In genomic region chr12:69241771-69242431, GRCm38 (mm10) we compare ENCODE assay signal across 8 mouse cellular contexts. TPM values are rescaled to one million over a fixed set of nuclear protein-coding genes. Genes with fewer than 3 reads are reported as not detected.
A peak's percentile ranks its signal among the peaks of the same experiment; 100 is the strongest.
DNase-seq lines count a peak whose midpoint lies in the region; ATAC-seq and TF ChIP-seq lines count a peak whose summit lies in the region.

No protein-coding gene starts in this region.

- no peaks in the 10 kb centered on the region for H3K27me3 ChIP-seq in heart, embryonic 11.5 days (ENCODE audit: control insufficient read depth, insufficient read depth, low read length)
- no peaks in the 10 kb centered on the region for H3K27me3 ChIP-seq in kidney, embryonic 16.5 days (ENCODE audit: insufficient read depth, low read length)
- H3K27me3 ChIP-seq in liver, embryonic 11.5 days (replicated peaks; ENCODE audit: control insufficient read depth, insufficient read depth, low read length), result no peaks in the 10 kb centered on the region
- no peaks in the 10 kb centered on the region for H3K27me3 ChIP-seq in myocyte (ENCODE audit: control insufficient read depth, insufficient read depth, insufficient read length)
- H3K27me3 ChIP-seq in splenic B cell, adult 2 months (ENCODE audit: control insufficient read depth, insufficient read depth, low read length, poor library complexity, severe bottlenecking), result no peaks in the 10 kb centered on the region

- peak; percentile 71 for ATAC-seq in erythroblast, adult 5-6 weeks (replicated peaks; ENCODE audit: low FRiP score, poor library complexity, severe bottlenecking)
- ATAC-seq in heart, embryonic 11.5 days (replicated peaks; ENCODE audit: insufficient number of reproducible peaks, low FRiP score, low TSS enrichment), result peak; percentile 82
- ATAC-seq in kidney, embryonic 16.5 days (ENCODE audit: low FRiP score, low TSS enrichment), result peak; percentile 96
- ATAC-seq in liver, embryonic 11.5 days (replicated peaks; ENCODE audit: low FRiP score), result peak; percentile 78

- H3K79me2 ChIP-seq in myocyte (ENCODE audit: control insufficient read depth, insufficient read depth), result no peaks in the 10 kb centered on the region

- peak overlapping the region; percentile 76 for H3K27ac ChIP-seq in bone marrow macrophage, adult 2 months (ENCODE audit: insufficient read depth, low read depth, low read length)
- peak overlapping the region; percentile 89 for H3K27ac ChIP-seq in heart, embryonic 11.5 days (ENCODE audit: low read depth, low read length)
- H3K27ac ChIP-seq in kidney, embryonic 16.5 days (ENCODE audit: low read length), result peak overlapping the region; percentile 84
- H3K27ac ChIP-seq in liver, embryonic 11.5 days (ENCODE audit: low read depth, low read length), result peak overlapping the region; percentile 75

- H3K36me3 ChIP-seq in heart, embryonic 11.5 days (ENCODE audit: control insufficient read depth, insufficient read depth, low read length), result no peaks in the 10 kb centered on the region
- H3K36me3 ChIP-seq in kidney, embryonic 16.5 days (ENCODE audit: insufficient read depth, low read length), result no peaks in the 10 kb centered on the region
- no peaks in the 10 kb centered on the region for H3K36me3 ChIP-seq in liver, embryonic 11.5 days (ENCODE audit: control insufficient read depth, insufficient read depth, low read length)
- no peaks in the 10 kb centered on the region for H3K36me3 ChIP-seq in myocyte (ENCODE audit: control insufficient read depth, insufficient read depth)
- no peaks in the 10 kb centered on the region for H3K36me3 ChIP-seq in splenic B cell, adult 2 months (ENCODE audit: control insufficient read depth, insufficient read depth, low read length, poor library complexity, severe bottlenecking)

- TF ChIP-seq CTCF in bone marrow macrophage, adult 2 months (IDR thresholded peaks at IDR 0.05; ENCODE audit: low read depth, low read length), result no peak

- DNase-seq in 416B (ENCODE audit: low read depth), result peak; percentile 80
- DNase-seq in liver, embryonic 11.5 days (ENCODE audit: low spot score), result peak; percentile 75
- peak; percentile 62 for DNase-seq in splenic B cell, adult 2 months (ENCODE audit: low read depth, low spot score)

- peak overlapping the region; percentile 91 for H3K9ac ChIP-seq in heart, embryonic 11.5 days (ENCODE audit: low read depth, low read length)
- H3K9ac ChIP-seq in kidney, embryonic 16.5 days (replicated peaks; ENCODE audit: low read length), result peak overlapping the region; percentile 93
- peak overlapping the region; percentile 89 for H3K9ac ChIP-seq in liver, embryonic 11.5 days (ENCODE audit: low read depth, low read length)

- H3K9me3 ChIP-seq in heart, embryonic 11.5 days (replicated peaks; ENCODE audit: control insufficient read depth, low read length), result no peaks in the 10 kb centered on the region
- no peaks in the 10 kb centered on the region for H3K9me3 ChIP-seq in kidney, embryonic 16.5 days (ENCODE audit: low read length)
- no peaks in the 10 kb centered on the region for H3K9me3 ChIP-seq in liver, embryonic 11.5 days (ENCODE audit: control insufficient read depth, low read length)

- under 1% methylated on average over 63 of the region's 64 CpGs for WGBS in heart, embryonic 11.5 days (ENCODE audit: insufficient replicate concordance)
- under 1% methylated on average over 58 of the region's 64 CpGs for WGBS in kidney, embryonic 16.5 days
- WGBS in liver, embryonic 11.5 days, result under 1% methylated on average over 57 of the region's 64 CpGs

- peak overlapping the region; percentile 67 for H3K4me2 ChIP-seq in heart, embryonic 11.5 days
- H3K4me2 ChIP-seq in kidney, embryonic 16.5 days (replicated peaks; ENCODE audit: low read depth, low read length), result peak overlapping the region; percentile 60
- H3K4me2 ChIP-seq in liver, embryonic 11.5 days, result peak overlapping the region; percentile 77
- peak overlapping the region; percentile 88 for H3K4me2 ChIP-seq in myocyte (ENCODE audit: low read depth)

- TF ChIP-seq POLR2A in bone marrow macrophage, adult 2 months (IDR thresholded peaks at IDR 0.05; ENCODE audit: borderline replicate concordance, low read depth, low read length), result no peak; the same call in 1 of the 2 replicates
- TF ChIP-seq POLR2A in myocyte (IDR thresholded peaks at IDR 0.05; ENCODE audit: insufficient read length, low read depth), result peak; percentile 95

- peak overlapping the region; percentile 98 for H3ac ChIP-seq in myocyte (ENCODE audit: control insufficient read depth, insufficient read length)

- peak overlapping the region; percentile 90 for H3K4me3 ChIP-seq in bone marrow macrophage, adult 2 months (ENCODE audit: insufficient read depth, low read length)
- peak overlapping the region; percentile 78 for H3K4me3 ChIP-seq in heart, embryonic 11.5 days (ENCODE audit: low read depth, low read length)
- peak overlapping the region; percentile 77 for H3K4me3 ChIP-seq in kidney, embryonic 16.5 days (ENCODE audit: low read length)
- H3K4me3 ChIP-seq in liver, embryonic 11.5 days (ENCODE audit: low read depth, low read length), result peak overlapping the region; percentile 73
- peak overlapping the region; percentile 59 for H3K4me3 ChIP-seq in myocyte

- peaks cover 4% of the 10 kb centered on the region; the same call in 1 of the 2 replicates for H3K4me1 ChIP-seq in bone marrow macrophage, adult 2 months (ENCODE audit: control insufficient read depth, insufficient read depth, low read length)
- 0 out of 2 replicates have a peak, but pooled peaks cover 3% of the 10 kb centered on the region for H3K4me1 ChIP-seq in heart, embryonic 11.5 days (ENCODE audit: control insufficient read depth, insufficient read depth, low read length)
- H3K4me1 ChIP-seq in kidney, embryonic 16.5 days (ENCODE audit: insufficient read depth, low read length), result peaks cover 7% of the 10 kb centered on the region
- peaks cover 8% of the 10 kb centered on the region for H3K4me1 ChIP-seq in liver, embryonic 11.5 days (replicated peaks; ENCODE audit: control insufficient read depth, insufficient read depth, low read length)

TF ChIP-seq in myocyte, 11 proteins besides CTCF, POLR2A, EP300 and RAD21 (continues in another document):
- TF ChIP-seq MYOG (IDR thresholded peaks at IDR 0.05; ENCODE audit: control insufficient read depth in 1 of 3, insufficient read depth in 1 of 3, insufficient read length in 2 of 3, low read depth in 2 of 3) (peak in 1 of 3 experiments; percentile 28), TCF12 (IDR thresholded peaks at IDR 0.05; ENCODE audit: insufficient read depth, poor library complexity, severe bottlenecking) (no peak), MAX (IDR thresholded peaks at IDR 0.05; ENCODE audit: low read depth) (no peak)

RNA-seq across cellular contexts. Expression of gene Klhdc1, which starts 0.9 kb away (rescaled TPM):
- polyA plus RNA-seq in bone marrow macrophage, adult 2 months (2012; ENCODE audit: insufficient read depth, insufficient read length, missing spikeins), result 5.1 and 6.1 TPM in 2 replicates
- 0.84 TPM in 1 of 2 replicates, not detected in the other for total RNA-seq in erythroblast, adult 5-6 weeks (2015; ENCODE audit: low replicate concordance)
- 0.60 and 1.3 TPM in 2 replicates for total RNA-seq in erythroblast, adult 5-6 weeks (2017; ENCODE audit: low replicate concordance)
- polyA plus RNA-seq in heart, embryonic 11.5 days (2014; fragmentation: Nextera tagmentation; extraction: Ambion mirVana), result 7.7 and 8.9 TPM in 2 replicates
- polyA plus RNA-seq in kidney, embryonic 16.5 days (2015; fragmentation: Nextera tagmentation; extraction: Ambion mirVana), result 5.9 and 9.9 TPM in 2 replicates
- 5.7 and 5.8 TPM in 2 replicates for polyA plus RNA-seq in liver, embryonic 11.5 days (2014; fragmentation: Nextera tagmentation; extraction: Ambion mirVana)
- 8.1 TPM for polyA plus RNA-seq in myocyte (2012; fragmentation: generic; extraction: Trizol)

RNA-seq across cellular contexts. Expression of gene Pole2, which starts 13.9 kb away (rescaled TPM):
- polyA plus RNA-seq in bone marrow macrophage, adult 2 months (2012; ENCODE audit: insufficient read depth, insufficient read length, missing spikeins), result 9.3 and 10.2 TPM in 2 replicates
- total RNA-seq in erythroblast, adult 5-6 weeks (2015; ENCODE audit: low replicate concordance), result 18.3 and 25.3 TPM in 2 replicates
- 13.0 and 21.9 TPM in 2 replicates for total RNA-seq in erythroblast, adult 5-6 weeks (2017; ENCODE audit: low replicate concordance)
- 20.7 and 22.2 TPM in 2 replicates for polyA plus RNA-seq in heart, embryonic 11.5 days (2014; fragmentation: Nextera tagmentation; extraction: Ambion mirVana)
- polyA plus RNA-seq in kidney, embryonic 16.5 days (2015; fragmentation: Nextera tagmentation; extraction: Ambion mirVana), result 26.2 and 26.4 TPM in 2 replicates
- 42.5 and 46.9 TPM in 2 replicates for polyA plus RNA-seq in liver, embryonic 11.5 days (2014; fragmentation: Nextera tagmentation; extraction: Ambion mirVana)
- 4.2 TPM for polyA plus RNA-seq in myocyte (2012; fragmentation: generic; extraction: Trizol)

RNA-seq across cellular contexts. Expression of gene Gm49384, which starts 37.8 kb away (rescaled TPM):
- polyA plus RNA-seq in bone marrow macrophage, adult 2 months (2012; ENCODE audit: insufficient read depth, insufficient read length, missing spikeins), result 10.5 and 10.6 TPM in 2 replicates
- total RNA-seq in erythroblast, adult 5-6 weeks (2015; ENCODE audit: low replicate concordance), result 3.1 and 4.6 TPM in 2 replicates
- total RNA-seq in erythroblast, adult 5-6 weeks (2017; ENCODE audit: low replicate concordance), result 7.0 and 8.5 TPM in 2 replicates
- 22.1 and 22.2 TPM in 2 replicates for polyA plus RNA-seq in heart, embryonic 11.5 days (2014; fragmentation: Nextera tagmentation; extraction: Ambion mirVana)
- polyA plus RNA-seq in kidney, embryonic 16.5 days (2015; fragmentation: Nextera tagmentation; extraction: Ambion mirVana), result 26.8 and 28.7 TPM in 2 replicates
- polyA plus RNA-seq in liver, embryonic 11.5 days (2014; fragmentation: Nextera tagmentation; extraction: Ambion mirVana), result 35.5 and 37.9 TPM in 2 replicates
- polyA plus RNA-seq in myocyte (2012; fragmentation: generic; extraction: Trizol), result 2.6 TPM

RNA-seq across cellular contexts. Expression of gene Dnaaf2, which starts 43.7 kb away (rescaled TPM):
- polyA plus RNA-seq in bone marrow macrophage, adult 2 months (2012; ENCODE audit: insufficient read depth, insufficient read length, missing spikeins), result 1.6 and 2.1 TPM in 2 replicates
- 0.19 and 1.0 TPM in 2 replicates for total RNA-seq in erythroblast, adult 5-6 weeks (2015; ENCODE audit: low replicate concordance)
- total RNA-seq in erythroblast, adult 5-6 weeks (2017; ENCODE audit: low replicate concordance), result 0.84 and 2.9 TPM in 2 replicates
- polyA plus RNA-seq in heart, embryonic 11.5 days (2014; fragmentation: Nextera tagmentation; extraction: Ambion mirVana), result 6.2 and 9.2 TPM in 2 replicates
- polyA plus RNA-seq in kidney, embryonic 16.5 days (2015; fragmentation: Nextera tagmentation; extraction: Ambion mirVana), result 8.8 and 10.5 TPM in 2 replicates
- 12.2 and 14.0 TPM in 2 replicates for polyA plus RNA-seq in liver, embryonic 11.5 days (2014; fragmentation: Nextera tagmentation; extraction: Ambion mirVana)
- 2.6 TPM for polyA plus RNA-seq in myocyte (2012; fragmentation: generic; extraction: Trizol)

RNA-seq across cellular contexts. Expression of gene Gm49383, which starts 45.0 kb away (rescaled TPM):
- 3.6 and 4.5 TPM in 2 replicates for polyA plus RNA-seq in bone marrow macrophage, adult 2 months (2012; ENCODE audit: insufficient read depth, insufficient read length, missing spikeins)
- total RNA-seq in erythroblast, adult 5-6 weeks (2015; ENCODE audit: low replicate concordance), result not detected in 2 replicates
- 8.1 and 14.4 TPM in 2 replicates for total RNA-seq in erythroblast, adult 5-6 weeks (2017; ENCODE audit: low replicate concordance)
- polyA plus RNA-seq in heart, embryonic 11.5 days (2014; fragmentation: Nextera tagmentation; extraction: Ambion mirVana), result 19.0 and 20.9 TPM in 2 replicates
- 32.6 and 34.2 TPM in 2 replicates for polyA plus RNA-seq in kidney, embryonic 16.5 days (2015; fragmentation: Nextera tagmentation; extraction: Ambion mirVana)
- 28.6 and 29.8 TPM in 2 replicates for polyA plus RNA-seq in liver, embryonic 11.5 days (2014; fragmentation: Nextera tagmentation; extraction: Ambion mirVana)
- polyA plus RNA-seq in myocyte (2012; fragmentation: generic; extraction: Trizol), result 2.6 TPM

Comparison
In these comparisons a context has a peak if more than half of its experiments do, and no peak if none do; other contexts are left out.
1. Peak in every context shown above with its lines: DNase-seq, ATAC-seq, H3K4me3 ChIP-seq and H3K27ac ChIP-seq.